Mouse (Mus musculus) neural tube, embryonic 14.5 days (tissue): Measurements from ENCODE around the gene Trim26. TPM values are rescaled to one million over a fixed set of nuclear protein-coding genes. Genes with fewer than 3 reads are reported as not detected.

Experiments used
- ATAC-seq: fragments of 200-750 bp; cut with Nextera tagmentation; 2 replicates; pipeline ENCODE4 v1.8.0; 2017; ENCODE audit warnings: low read depth, mild to moderate bottlenecking, moderate TSS enrichment, moderate library complexity
- H3K27ac ChIP-seq: fragments of 300-500 bp; sonication (generic); 2 replicates; pipeline ENCODE4 v1.5.1; 2014; ENCODE audit warnings: low read depth, mild to moderate bottlenecking, control low read depth, low read length, moderate library complexity, mixed read lengths
- H3K27me3 ChIP-seq: fragments of 300-500 bp; sonication (generic); 2 replicates; pipeline ENCODE4 v1.6.1; 2014; ENCODE audit warnings: low read length; ENCODE audit not compliant: control insufficient read depth, insufficient read depth
- H3K36me3 ChIP-seq: fragments of 300-500 bp; sonication (generic); 2 replicates; pipeline ENCODE4 v1.6.1; 2014; ENCODE audit warnings: low read length, mixed read lengths; ENCODE audit not compliant: control insufficient read depth, insufficient read depth
- H3K4me1 ChIP-seq: fragments of 300-500 bp; sonication (generic); 2 replicates; pipeline ENCODE4 v1.6.1; 2014; ENCODE audit warnings: low read length; ENCODE audit not compliant: control insufficient read depth, insufficient read depth
- H3K4me2 ChIP-seq: fragments of 300-500 bp; sonication (generic); 2 replicates; pipeline ENCODE4 v1.6.1; 2014; ENCODE audit warnings: mild to moderate bottlenecking, low read depth, low read length, control low read depth
- H3K4me3 ChIP-seq: fragments of 300-500 bp; sonication (generic); 2 replicates; pipeline ENCODE4 v1.5.1; 2014; ENCODE audit warnings: low read depth, low read length, control low read depth, mixed read lengths
- H3K9ac ChIP-seq: fragments of 300-500 bp; sonication (generic); replicated peaks from 2 replicates; pipeline ENCODE4 v1.6.1; 2014; ENCODE audit warnings: low read depth, mild to moderate bottlenecking, control low read depth, low read length, mixed read lengths
- H3K9me3 ChIP-seq: fragments of 300-500 bp; sonication (generic); 2 replicates; pipeline ENCODE4 v1.6.1; 2016; ENCODE audit warnings: low read length; ENCODE audit not compliant: control insufficient read depth
- WGBS: fragments of 180-500 bp; shearing (Covaris S2); extraction: QIAGEN DNeasy Blood & Tissue Kit; methylation state at CpG from one replicate; pipeline ENCODE4 v1.1.7; 2014; 5-methylcytosine and 5-hydroxymethylcytosine counted together
- polyA plus RNA-seq: library from polyadenylated mRNA; unstranded; fragments of >200 nt; fragmentation: Nextera tagmentation; extraction: Ambion mirVana; gene quantifications from 2 replicates; pipeline ENCODE4 v1.2.1, GENCODE M21; 2014

Gene Trim26
- polyA plus RNA-seq, 1 experiment from 2014 or later: 42.2 TPM

- H3K9ac ChIP-seq: no peak overlapping the region
- no peak for ATAC-seq
- no peak overlapping the region for H3K4me3 ChIP-seq
- no peak overlapping the region for H3K27ac ChIP-seq
- H3K27me3 ChIP-seq: no peaks in the 10 kb centered on the region
- H3K36me3 ChIP-seq: no peaks in the 10 kb centered on the region
- H3K4me2 ChIP-seq: no peak overlapping the region
- no peaks in the 10 kb centered on the region for H3K9me3 ChIP-seq
- no peaks in the 10 kb centered on the region for H3K4me1 ChIP-seq
- WGBS: 82% methylated on average over 3 of the region's 3 CpGs
These were observed 66.7 kb downstream of the Trim26 start for GRCm38 (mm10) chr17:36903651-36904050.

GRCm38 (mm10) chr17:36908235-36908634 is 71.3 kb downstream of the Trim26 start:
- Histone ChIP-seq H3K36me3 (no peaks in the 10 kb centered on the region), H3K9me3 (no peaks in the 10 kb centered on the region), H3K4me1 (no peaks in the 10 kb centered on the region), H3K4me2 (no peak overlapping the region), H3K27me3 (no peaks in the 10 kb centered on the region), H3K4me3 (no peak overlapping the region), H3K9ac (no peak overlapping the region), H3K27ac (no peak overlapping the region)
- no peak for ATAC-seq
- WGBS: 65% methylated on average over 1 of the region's 1 CpGs

Other genes with a start within 250 kb of the Trim26 start
- gene H2-M9, start 194.5 kb upstream of the Trim26 start, polyA plus RNA-seq: not detected in 2 replicates
- gene H2-M1, start 164.9 kb upstream of the Trim26 start, polyA plus RNA-seq: not detected in 2 replicates
- not detected in 2 replicates for gene H2-M10.5, start 64.2 kb upstream of the Trim26 start, polyA plus RNA-seq
- not detected in 2 replicates for gene H2-M10.6, start 25.0 kb upstream of the Trim26 start, polyA plus RNA-seq
- gene Trim15, start 30.1 kb downstream of the Trim26 start, polyA plus RNA-seq: 0.25 and 0.90 TPM in 2 replicates
- gene Trim10, start 32.4 kb downstream of the Trim26 start, polyA plus RNA-seq: 1.1 and 1.3 TPM in 2 replicates
- gene Trim40, start 53.0 kb downstream of the Trim26 start, polyA plus RNA-seq: not detected in 2 replicates
- gene Trim31, start 61.0 kb downstream of the Trim26 start, polyA plus RNA-seq: not detected in 2 replicates
- gene Rnf39, start 105.8 kb downstream of the Trim26 start, polyA plus RNA-seq: 1.0 and 2.0 TPM in 2 replicates
- 174 and 195 TPM in 2 replicates for gene Ppp1r11, start 114.6 kb downstream of the Trim26 start, polyA plus RNA-seq
- 61.8 and 64.9 TPM in 2 replicates for gene Znrd1, start 121.4 kb downstream of the Trim26 start, polyA plus RNA-seq
- 4.6 and 4.8 TPM in 2 replicates for gene Znrd1as, start 121.5 kb downstream of the Trim26 start, polyA plus RNA-seq
- gene 2410137M14Rik, start 144.1 kb downstream of the Trim26 start, polyA plus RNA-seq: 0.32 and 0.53 TPM in 2 replicates
- gene H2-M5, start 152.4 kb downstream of the Trim26 start, polyA plus RNA-seq: 1.3 and 2.1 TPM in 2 replicates
- gene Zfp57, start 164.0 kb downstream of the Trim26 start, polyA plus RNA-seq: 289 and 326 TPM in 2 replicates
- gene Mog, start 186.3 kb downstream of the Trim26 start, polyA plus RNA-seq: 2.4 and 2.6 TPM in 2 replicates
- 78.9 and 103 TPM in 2 replicates for gene Gabbr1, start 208.8 kb downstream of the Trim26 start, polyA plus RNA-seq